Mouse (Mus musculus): Measurements from ENCODE around the gene 1810046K07Rik.

1810046K07Rik gene

DNA sequence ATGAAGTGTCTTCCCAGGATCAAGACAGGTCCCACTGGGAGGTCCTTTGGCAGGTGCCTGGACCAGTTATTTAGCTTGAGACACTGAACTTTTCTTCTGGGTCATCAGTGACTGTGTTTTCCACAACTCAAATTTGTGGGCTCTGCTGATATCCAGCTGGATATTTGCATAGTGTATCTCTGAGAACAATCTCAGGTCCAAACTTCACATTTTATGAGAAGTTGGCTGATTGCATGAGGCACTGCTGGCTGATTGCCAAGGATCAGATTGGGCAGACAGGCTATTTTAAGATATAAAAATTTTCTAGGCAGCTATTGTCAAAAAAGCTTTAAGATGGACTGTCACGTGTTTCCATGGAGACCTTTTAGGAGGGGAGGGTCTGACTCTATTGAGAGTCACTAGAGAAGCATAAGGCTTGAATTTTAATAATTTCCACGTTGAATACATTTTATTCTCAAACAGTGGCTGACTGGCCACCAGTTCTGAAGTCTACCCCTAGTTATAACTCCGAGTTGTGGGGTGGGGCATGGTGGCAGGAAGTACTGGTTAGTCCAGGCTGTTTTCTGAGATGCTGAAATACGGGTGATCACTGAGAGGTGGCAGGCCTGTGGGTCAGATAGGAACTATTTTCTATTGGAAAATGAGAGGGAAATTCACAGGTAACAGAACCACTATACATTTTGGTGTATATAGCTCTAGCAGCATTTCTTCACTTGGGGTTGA is 71.8 kb downstream of the 1810046K07Rik start:
- POLR2A ChIA-PET, result interaction anchor here in 1 of 4 experiments (1.1 kb wide), 1 partner anchor 25 kb away, joined by 3 read pairs; no protein-coding TSS in a partner anchor
- CTCF ChIA-PET, result interaction anchor here in 2 of 4 experiments (0.6 to 2.0 kb wide), 2 partner anchors 71 to 95 kb away, joined by 5 to 7 read pairs; no protein-coding TSS in a partner anchor
